Mouse (Mus musculus) cerebellum, adult 9-10 months (tissue): Measurements from ENCODE around the gene Paox.
"Not testable (repeated sequence)": the region's sequence is repeated elsewhere in the genome, so short reads cannot be mapped to it uniquely, and the experiment has no call there.

ENCODE experiments used
- DNase-seq: peaks from one replicate; pipeline ENCODE4 v3.0.0; 2022

The Paox gene

DNA sequence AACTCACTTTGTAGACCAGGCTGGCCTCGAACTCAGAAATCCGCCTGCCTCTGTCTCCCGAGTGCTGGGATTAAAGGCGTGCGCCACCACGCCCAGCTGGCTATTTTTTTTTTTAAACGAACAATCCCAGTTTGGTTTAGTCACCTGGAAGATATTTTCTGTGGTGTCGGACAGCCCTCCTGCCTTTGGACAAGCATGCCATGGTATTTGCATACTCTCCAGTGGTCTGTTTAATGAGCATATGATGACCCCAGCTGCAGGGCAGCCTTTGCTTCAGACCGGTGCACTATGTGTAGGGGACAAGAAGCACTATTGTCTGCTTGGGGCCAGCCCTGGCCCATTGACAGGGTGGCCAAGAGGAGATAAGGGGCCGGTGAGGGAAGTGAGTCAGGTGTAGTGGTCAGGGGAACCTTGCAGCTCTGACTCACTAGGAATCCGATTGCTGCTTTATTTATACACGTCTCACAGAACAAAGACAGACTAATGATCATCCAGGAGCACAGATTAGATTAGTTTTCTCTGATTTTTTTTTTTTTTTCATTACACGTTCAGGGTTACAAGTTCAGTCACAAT is 5.8 kb downstream of the Paox start:
- DNase-seq, result no peak

DNA sequence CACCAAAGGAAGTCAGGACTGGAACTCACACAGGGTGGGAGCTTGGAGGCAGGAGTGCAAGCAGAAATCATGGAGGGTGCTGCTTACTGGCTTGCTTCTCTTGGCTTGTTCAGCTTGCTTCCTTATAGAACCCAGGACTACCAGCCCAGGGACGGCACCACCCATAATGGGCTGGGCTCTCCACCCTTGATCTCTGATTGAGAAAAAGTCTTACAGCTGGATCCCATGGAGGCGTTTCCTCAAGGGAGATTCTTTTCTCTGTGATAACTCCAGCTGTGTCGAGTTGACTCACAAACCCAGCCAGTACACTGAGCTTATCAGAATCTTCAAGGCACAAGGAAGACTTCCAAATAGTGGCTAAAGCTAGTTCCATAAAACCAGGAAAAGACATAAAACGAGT is 7.2 kb downstream of the Paox start:
- no peak for DNase-seq

DNA sequence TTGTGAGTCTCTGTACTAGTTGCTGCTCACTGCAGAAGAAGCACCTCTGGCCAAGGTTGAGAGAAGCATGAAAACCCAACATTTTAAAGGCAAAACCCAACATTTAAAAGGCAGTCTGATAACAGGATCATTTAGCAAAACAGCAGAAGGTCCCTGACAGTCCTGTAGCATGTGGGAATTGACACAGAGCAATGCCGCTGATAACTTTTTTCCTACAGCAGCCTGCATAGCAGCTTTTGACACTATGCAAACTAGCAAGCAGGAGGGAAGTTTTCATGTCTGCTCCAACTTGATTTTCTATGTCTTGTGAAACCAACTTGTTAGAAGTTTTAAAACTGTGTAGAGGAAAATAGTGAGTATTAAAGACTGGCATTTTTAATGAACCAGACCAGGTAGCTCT is 8.8 kb downstream of the Paox start:
- no peak for DNase-seq

DNA sequence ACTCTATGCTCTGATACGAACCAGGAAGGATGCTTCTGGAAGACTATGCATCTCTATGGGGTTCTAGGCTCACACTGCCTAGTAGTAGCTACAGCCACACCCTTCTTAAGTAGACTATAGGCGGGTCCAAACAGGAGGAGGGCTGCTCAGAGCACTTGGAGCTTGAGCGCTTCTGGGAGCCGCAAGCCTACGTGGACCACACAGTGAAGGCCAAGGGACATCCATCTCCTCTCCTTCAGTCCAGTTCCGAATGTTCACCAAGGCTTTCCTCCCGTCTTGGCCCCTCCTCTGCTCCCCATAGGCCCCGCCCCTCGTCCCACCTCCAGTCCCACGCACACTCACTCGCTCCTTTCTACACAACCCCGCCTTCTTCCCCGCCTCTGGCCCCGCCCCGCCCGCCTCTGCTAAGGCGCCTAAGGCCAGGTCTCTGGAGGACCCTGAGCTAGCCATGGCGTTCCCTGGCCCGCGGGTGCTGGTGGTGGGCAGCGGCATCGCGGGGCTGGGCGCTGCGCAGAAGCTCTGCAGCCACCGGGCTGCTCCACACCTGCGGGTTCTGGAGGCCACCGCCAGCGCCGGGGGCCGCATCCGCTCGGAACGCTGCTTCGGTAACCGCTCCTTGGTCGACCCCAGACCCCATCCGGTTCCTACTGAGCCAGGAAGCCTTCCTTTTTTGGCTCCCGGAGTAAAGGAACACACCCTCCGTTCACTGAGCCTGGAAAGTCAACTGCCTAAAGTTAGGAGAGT is 9.9 kb downstream of the Paox start:
- peak; percentile 94 for DNase-seq

DNA sequence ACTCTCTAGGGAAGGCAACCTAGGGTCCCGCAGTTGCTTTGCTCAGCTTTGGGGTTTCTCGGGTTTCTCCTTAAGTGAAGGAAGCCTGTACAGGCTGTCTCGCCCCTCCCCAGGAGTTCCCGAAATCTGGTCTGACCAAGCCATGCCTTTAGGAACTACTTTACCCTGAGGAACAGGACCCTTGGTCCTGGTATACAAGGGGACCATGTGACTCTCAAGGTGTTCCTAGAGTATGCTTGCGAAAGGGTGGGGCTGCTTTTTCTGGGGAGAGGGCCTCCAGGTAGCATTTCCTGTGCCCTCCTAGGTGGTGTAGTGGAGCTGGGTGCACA is 10.4 kb downstream of the Paox start:
- no peak for DNase-seq

DNA sequence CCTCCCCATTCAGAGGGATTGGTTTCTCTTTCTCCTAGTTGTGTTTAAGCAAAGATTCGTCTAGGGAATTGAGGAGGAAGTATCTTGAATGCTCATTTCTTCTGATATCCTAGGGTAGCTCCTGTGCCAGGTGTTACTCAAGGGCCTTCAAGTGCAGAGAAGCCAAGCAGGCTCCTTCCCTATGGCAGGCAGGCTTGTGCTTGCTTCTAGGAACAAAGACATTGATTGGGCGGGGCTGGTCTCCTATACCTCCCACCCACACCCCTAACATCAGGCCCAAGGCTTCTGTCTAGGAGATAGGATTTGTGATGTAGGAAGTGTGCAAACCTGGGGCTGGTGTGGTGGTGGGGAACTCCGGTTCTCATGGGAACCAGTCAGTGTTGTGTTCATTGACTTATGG is 11.3 kb downstream of the Paox start:
- DNase-seq, result no peak

DNA sequence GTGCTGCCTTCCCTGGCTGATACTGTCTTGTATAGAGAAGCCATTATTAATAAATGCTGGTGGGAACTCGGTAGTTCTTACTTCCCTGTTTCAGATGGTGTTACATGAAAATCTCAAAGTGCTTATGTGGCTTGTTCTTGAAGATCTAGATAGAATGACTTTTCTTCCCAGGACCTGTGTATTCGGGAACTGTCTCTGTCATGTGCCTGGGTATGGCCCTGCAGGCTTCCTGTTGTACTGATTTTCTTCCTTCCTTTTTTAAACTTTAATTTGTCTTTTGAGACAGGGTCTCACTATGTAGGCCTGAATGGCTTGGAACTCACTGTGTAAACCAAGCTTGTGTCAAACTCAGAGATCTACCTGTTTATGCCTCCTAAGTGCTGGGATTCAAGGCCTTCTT is 12.3 kb downstream of the Paox start:
- no peak for DNase-seq

DNA sequence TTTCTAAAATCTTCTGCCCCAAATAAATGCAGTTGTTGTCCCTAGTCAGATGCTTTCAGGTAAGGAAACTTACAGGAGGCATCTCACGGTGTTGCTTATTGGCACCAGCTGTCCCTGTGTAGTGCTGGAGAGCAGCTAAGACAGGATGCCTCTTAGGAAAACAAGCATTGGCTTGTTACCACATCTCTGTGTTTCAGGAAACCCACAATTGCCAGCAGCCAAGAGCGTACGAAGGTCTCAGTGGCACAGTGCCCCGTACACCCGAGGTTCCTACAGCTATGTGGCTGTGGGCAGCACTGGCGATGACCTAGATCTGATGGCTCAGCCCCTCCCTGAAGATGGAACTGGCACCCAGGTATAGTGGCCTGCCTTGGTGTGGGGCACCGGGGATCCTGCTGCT is 16.6 kb downstream of the Paox start:
- DNase-seq, result not testable (repeated sequence)

DNA sequence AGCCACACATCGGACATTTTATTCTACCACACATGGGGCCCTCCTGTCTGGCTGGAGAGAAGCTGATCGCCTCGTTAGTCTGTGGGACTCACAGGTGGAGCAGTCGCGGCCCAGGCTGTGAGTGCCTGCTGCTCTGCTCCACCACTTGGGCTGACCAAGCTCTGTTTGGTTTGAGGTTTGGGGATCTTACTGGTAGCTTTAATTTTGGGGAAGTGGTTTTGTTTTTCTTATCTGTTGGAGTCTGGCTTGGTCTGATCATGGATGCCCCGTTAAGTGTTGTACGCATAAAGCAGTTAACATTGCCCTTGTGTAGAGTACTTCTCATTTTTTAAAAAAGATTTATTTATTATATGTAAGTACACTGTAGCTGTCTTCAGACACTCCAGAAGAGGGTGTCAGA is 18.4 kb downstream of the Paox start:
- not testable (repeated sequence) for DNase-seq

DNA sequence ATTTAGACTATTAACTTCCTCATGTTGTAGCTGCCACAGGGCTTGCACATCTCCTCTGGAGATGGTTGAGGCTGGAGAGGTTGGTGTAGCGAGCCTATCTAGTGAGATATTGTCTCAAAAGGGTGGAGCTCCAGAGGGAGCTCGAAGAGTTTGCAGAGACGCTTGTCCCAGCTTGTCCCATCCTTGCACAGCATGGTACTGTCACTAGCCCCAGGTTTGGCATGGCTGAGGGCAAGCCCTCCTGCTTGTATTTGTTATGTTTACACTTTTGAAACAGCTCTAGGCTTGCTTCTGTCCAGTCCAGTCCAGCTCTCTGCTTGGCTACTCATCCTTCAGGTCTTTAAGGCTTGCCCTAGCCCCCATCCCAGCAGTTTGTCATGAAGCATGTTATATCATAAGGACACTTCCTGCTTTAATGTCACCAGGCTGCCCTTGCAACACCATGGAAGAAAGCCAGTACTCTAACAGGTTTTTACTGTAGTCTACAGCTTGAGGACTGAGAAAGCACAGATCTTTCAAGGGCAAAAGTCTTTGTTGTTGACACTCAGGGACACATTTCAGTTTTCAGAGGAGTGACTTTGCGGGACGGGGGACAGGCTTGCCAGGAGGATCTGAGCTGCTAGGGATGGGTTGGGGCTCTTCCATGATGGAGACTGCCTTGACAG is 19.6 kb downstream of the Paox start:
- DNase-seq, result no peak

DNA sequence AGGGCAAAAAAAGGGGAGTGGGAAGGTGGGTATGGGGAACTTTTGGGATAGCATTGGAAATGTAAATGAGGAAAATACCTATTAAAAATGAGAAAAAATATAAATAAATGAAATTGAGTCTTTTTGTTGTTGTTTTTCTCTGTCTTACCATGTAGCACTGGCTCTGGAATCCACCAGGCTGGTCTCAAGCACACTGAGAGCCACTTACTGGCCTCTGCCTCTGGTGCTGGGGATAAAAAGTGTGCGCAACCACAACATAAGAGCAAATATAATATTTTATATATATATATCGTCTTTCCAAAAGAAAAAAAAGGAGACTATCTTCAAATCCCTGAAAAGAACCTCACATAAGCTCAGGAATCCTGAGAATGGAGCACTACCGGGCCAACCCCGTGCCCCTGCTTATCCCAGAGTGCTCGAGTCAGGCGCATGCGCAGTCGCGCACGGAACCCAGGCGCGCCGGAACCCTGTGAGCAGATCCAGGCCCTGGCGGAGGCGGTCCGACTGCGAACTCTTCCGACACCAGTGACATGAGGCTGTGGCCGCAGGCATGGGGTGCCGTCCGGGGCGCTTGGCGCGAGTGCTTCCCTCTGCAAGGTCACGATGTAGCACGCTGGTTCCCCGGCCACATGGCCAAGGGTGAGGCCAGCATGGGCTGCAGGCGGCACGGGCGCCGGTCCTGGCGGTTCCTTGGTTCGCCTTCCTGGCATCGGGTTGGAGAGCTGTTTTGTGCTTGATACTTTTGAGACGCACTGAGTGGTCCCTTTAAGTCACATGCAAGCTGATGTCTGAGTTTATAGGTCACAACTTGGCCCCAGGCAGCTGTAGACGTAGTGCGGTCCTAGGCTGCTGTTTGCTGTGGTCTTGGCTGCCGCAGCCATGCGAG is 21.8 kb downstream of the Paox start, which contains the start of gene Mtg1:
Gene Mtg1 (plus strand): TSS at position 430 of the 886 bp plus-strand sequence.
- DNase-seq, result peak; percentile 97

DNA sequence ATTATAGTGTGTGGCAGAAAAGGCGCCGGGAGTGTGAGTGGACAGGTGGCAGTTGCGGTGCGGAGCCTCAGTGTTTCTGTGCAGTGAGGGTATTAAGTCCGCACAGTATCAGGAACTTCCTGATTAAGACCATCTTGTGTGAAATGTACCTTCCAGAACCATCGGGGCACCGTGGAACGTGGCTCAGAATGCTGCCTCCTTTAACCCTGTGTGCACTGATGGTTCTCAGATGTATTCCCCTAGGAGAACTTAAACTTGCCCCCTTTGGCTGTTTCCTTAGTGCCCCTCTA is 22.4 kb downstream of the Paox start:
- DNase-seq, result no peak

DNA sequence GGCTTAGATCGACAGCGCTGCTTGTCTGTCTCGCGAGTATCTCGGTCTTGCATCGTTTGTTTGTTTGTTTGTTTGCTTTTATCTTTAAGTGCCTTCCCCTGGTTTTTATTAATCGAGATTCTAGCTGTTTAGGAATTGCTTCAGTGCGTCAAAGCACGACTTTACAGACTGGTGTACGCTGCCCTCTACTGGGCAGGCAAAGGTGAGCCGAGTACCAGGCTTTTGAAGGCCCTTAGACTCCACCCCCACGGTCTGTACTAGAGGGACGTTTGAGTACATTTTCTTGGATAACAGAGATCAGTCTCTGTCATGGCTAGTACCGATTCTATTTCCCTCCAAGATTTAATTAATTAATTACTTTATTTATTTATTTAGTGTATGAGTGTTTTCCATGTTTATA is 25.8 kb downstream of the Paox start:
- DNase-seq, result peak; percentile 80

DNA sequence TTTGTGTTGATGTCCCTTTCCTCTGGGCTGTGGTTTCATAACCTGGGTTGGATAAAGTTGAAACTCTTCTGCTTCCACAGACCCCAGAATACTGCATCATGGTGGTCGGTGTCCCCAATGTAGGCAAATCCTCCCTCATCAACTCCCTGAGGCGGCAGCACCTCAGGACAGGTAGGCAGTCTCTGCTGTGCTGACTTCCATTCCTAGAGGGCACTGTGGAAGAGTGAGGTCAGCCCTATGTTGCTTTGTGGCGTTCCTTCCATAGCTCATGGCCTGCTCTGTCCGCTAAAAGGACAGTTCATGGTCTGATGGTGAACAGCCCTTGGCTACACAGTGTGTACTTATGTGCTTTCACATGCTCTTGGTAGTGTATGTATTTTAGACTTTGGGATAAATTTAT is 29.0 kb downstream of the Paox start:
- DNase-seq, result no peak

DNA sequence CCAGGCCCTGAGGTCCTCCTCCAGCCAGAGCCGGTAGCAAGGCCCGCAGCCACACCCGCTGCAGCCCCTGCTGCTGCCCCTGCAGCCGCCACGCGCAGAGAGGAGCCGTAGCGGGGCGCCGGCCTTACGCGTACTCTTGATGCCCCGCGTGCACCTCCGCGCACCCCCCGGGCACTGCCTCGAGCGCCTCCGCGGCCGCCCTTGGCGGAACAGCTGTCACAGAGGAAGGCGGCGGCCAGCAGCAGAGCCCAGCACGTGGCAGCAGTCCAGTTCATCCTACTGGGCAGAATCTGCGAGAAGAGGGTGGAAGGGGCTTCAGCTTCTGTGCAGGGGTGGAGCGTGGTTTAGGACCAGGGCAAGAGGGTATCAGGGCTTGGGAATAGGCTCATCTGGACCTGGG is 37.8 kb downstream of the Paox start:
- DNase-seq, result peak; percentile 67

DNA sequence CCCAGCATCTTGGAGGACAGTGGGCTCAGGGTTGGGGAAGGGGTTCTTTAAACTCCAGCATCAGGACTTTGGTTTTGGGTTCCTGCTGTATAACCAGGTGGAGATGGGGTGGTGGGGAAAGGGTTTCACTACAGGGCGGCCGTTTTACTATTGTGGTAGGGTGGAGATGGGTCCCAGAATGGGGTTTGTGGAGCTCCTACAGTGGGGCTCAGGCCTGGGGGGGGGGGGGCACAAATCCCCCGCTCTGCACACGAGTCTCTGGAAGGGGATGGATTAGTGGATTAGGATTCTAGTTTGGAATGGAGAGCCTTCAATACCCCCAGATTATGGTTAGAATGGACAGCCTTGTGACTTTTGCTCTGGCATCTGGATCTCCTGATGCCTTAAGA is 38.2 kb downstream of the Paox start:
- no peak for DNase-seq

DNA sequence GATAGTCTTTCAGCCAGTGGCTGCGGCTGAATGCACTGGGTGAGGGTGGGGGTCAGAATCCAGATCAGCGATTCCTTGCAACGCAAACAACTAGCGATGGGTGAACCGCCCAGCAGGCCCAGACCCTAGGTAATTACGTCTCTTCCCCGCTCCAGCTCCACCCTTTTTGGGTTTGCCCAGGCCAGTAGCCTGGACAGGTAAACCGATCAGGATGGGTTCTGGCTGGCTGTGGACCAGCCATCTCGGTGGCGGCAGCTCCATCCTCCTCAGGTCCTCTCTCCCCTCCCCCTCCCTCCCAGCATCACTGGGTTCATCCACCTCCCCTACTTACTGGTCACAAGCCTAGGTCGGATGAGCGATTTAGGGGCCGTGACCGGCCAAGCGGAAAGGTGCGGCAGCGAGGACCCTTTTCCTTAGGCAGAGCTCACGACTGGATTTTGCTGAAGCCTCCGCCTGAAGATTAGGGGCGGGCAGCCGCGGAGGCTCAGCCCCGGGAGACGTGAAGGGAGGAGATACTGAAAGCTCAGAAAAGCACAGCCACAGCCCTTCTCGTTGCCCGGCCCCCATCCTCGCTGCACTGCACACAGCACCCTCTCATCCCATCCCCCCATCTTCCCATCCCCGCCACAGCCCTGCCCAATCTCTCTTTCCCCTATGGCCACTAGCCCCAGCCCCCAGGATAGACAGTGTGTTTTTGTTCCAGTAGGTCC is 38.8 kb downstream of the Paox start, which contains the start of gene Sprn:
Gene Sprn (minus strand): TSS at position 660 of the 710 bp plus-strand sequence.
- peak; percentile 78 for DNase-seq

DNA sequence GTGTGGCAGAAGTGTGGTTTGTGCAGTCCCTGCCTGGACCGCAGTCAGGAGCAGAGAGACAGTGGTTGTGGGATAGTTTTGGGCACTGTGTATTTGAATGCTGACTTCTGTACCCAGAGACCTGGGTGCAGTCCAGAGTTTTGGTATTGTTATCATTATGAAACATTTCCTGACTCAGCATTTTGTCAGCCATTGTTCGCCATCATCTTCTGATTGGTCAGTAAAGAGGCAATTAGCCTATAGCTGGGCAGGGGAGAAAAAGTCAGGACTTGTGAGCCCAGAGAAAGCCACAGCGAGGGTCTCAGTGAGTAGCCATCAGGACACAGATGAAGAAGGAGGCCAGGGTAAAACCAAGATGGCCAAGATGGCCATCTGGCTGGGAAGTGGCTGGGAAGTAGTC is 44.8 kb downstream of the Paox start:
- no peak for DNase-seq

DNA sequence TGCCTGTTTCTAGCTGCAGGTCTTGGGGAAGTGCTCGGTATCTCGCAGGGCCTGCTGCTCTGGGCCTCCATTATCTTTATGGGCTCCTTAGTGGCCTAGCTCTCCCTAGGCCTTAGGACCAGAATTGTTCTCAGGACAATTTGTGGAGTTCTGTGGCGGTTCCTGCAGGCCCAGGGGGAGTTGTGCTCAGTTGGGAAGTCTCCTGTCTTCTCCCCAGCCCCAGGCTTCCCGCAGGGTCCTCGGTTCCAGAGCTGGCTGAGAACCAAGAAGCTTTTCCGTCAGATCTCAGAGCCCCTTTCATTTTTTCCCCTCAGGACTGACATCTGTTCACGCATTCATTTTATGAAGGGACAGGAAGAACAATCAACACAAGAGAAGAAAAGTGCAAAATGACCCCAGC is 49.1 kb downstream of the Paox start, which contains the start of gene Olfr522:
Gene Olfr522 (minus strand): TSS at position 101 of the 400 bp plus-strand sequence.
- no peak for DNase-seq

DNA sequence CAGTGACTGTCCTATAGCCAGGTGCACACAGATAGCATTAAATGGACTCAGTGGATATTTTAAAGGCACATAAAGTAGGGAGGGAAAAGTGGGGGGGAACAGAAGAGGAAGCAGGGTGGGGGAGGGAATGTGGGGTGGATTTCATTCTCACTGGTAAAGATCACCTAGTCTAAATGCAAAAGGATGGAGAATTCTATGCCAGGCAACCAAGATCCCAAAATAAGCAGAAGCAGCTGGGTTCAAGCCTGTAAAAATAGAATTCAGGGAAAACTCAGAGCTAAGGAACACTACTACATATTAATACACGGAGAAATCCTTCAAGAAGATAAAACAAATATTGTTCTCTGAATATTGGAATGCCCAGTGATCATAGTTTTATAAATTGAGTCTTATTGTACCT is 52.4 kb downstream of the Paox start:
- DNase-seq, result no peak

DNA sequence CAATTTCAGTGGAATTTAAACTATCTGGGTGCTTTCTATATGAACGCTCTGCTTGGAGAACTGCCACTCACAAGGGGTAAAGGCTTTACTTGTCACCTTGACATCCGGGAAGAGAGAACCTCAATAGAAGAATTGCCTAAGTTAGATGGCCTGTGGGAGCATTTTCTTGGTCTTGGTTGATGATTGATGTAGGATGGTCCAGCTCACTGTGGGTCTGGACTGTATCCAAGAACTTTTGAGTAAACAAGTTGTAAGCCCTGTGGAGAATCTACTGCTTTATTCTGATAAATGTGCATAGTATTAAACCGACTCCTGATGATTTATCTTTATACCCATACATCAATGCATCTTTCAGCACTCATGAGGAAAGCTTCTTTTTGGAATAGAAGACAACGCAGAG is 53.8 kb downstream of the Paox start:
- DNase-seq, result no peak

DNA sequence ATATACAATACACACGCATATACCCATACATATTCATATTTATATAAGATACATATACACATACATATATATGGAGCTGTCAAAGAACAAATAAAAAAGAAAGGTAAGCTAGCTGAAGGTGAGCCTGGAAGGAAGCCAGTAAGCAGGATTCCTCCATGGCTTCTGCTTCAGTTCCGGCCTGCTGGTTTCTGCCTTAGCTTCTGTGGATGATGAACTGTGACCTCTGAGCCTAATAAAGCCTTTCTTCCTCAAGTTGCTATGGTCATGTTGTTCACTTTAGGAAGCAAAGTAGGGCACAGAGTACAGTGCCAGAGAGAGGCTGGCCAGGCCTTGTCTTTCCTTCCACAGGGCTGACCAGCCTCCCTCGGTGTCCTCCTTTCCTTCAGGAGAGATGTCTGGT is 55.3 kb downstream of the Paox start:
- no peak for DNase-seq

DNA sequence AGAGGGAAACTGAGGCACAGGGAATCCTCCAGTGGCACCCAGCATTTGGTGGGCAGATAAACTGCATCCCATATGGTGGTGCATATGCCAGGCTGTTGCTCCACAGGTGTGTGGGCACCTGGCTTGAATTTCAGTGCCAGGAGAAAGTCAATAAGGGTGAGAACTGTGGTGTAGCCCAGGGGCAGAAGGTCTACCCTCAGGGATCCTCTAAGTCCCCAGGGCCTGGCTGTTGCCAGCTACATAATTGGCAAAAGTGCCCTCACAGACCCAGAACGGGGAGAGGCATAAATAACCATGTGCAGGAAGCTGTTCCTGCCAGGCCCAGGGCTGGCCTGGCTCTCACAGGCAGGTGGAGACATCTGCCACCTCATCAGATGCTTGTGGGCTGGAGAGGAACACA is 57.3 kb downstream of the Paox start, which contains the start of gene Olfr523:
Gene Olfr523 (plus strand): TSS at position 282 of the 400 bp plus-strand sequence.
- DNase-seq, result peak; percentile 75
